Mouse (Mus musculus) cerebellum, adult 2 months (tissue): ENCODE data around the gene Dnm3. TPM values are rescaled to one million over a fixed set of nuclear protein-coding genes. Genes with fewer than 3 reads are reported as not detected.

Source experiments
- DNase-seq, 2 experiments: peaks; one replicate each; pipeline ENCODE4 v3.0.0; 2021
- H3K27ac ChIP-seq: fragments of 200-500 bp; 2 replicates; pipeline ENCODE4 v1.5.1; 2012; ENCODE audit warnings: low read length, control low read depth, inconsistent platforms; ENCODE audit not compliant: insufficient read depth
- H3K27me3 ChIP-seq: fragments of 200-500 bp; 2 replicates; pipeline ENCODE4 v1.6.1; 2012; ENCODE audit warnings: inconsistent platforms, mild to moderate bottlenecking, low read length, moderate library complexity; ENCODE audit not compliant: control insufficient read depth, insufficient read depth
- H3K4me1 ChIP-seq: fragments of 200-500 bp; 2 replicates; pipeline ENCODE4 v1.6.1; 2011; ENCODE audit warnings: low read length; ENCODE audit not compliant: control insufficient read depth, insufficient read depth
- H3K4me3 ChIP-seq: fragments of 200-500 bp; replicated peaks from 2 replicates; pipeline ENCODE3; 2011; ENCODE audit warnings: mild to moderate bottlenecking, low read depth, low read length, control low read depth; ENCODE audit not compliant: insufficient read depth
- CTCF ChIP-seq: fragments of 200-500 bp; IDR thresholded peaks from 2 replicates; pipeline ENCODE4 v1.5.1; 2011; ENCODE audit warnings: low read depth, mild to moderate bottlenecking, control low read depth, low read length, moderate library complexity, borderline replicate concordance; ENCODE audit not compliant: insufficient read depth
- POLR2A ChIP-seq: fragments of 200-500 bp; IDR thresholded peaks from 2 replicates; pipeline ENCODE4 v1.6.1; 2011; ENCODE audit warnings: low read length, control low read depth, borderline replicate concordance; ENCODE audit not compliant: insufficient read depth
- WGBS: fragments of 180-500 bp; shearing (Covaris S2); methylation state at CpG from one replicate; pipeline ENCODE4 v1.1.7; 2018; 5-methylcytosine and 5-hydroxymethylcytosine counted together
- polyA plus RNA-seq: library from polyadenylated mRNA; depleted of rRNA; stranded (reverse); fragments of >200 nt; gene quantifications from 2 replicates; pipeline ENCODE4 v1.2.3, GENCODE M21; 2012

Dnm3 gene
- polyA plus RNA-seq, 1 experiment, result 93.6 TPM

GRCm38 (mm10) chr1:162155546-162155945, 322.3 kb downstream of the Dnm3 start:
- DNase-seq, result no peak

GRCm38 (mm10) chr1:162153118-162153517, 324.7 kb downstream of the Dnm3 start:
- WGBS, result 91% methylated on average over 5 of the region's 5 CpGs
- TF ChIP-seq CTCF (no peak), POLR2A (no peak)

More at GRCm38 (mm10) chr1:162155546-162155945, 322.3 kb downstream of the Dnm3 start:
- 92% methylated on average over 3 of the region's 3 CpGs for WGBS
- H3K27ac ChIP-seq, result no peak overlapping the region
- no peak overlapping the region for H3K4me3 ChIP-seq
- TF ChIP-seq POLR2A, result no peak
- TF ChIP-seq CTCF, result no peak
- no peaks in the 10 kb centered on the region for H3K27me3 ChIP-seq
- H3K4me1 ChIP-seq, result no peaks in the 10 kb centered on the region

GRCm38 (mm10) chr1:162149730-162150129, 328.1 kb downstream of the Dnm3 start:
- no peak for DNase-seq
- 93% methylated on average over 3 of the region's 3 CpGs for WGBS
- Histone ChIP-seq H3K4me3 (no peak overlapping the region), H3K27me3 (no peaks in the 10 kb centered on the region), H3K4me1 (no peaks in the 10 kb centered on the region), H3K27ac (no peak overlapping the region)
- TF ChIP-seq POLR2A, result no peak
- TF ChIP-seq CTCF, result no peak

More at GRCm38 (mm10) chr1:162153118-162153517, 324.7 kb downstream of the Dnm3 start:
- Histone ChIP-seq H3K4me3 (no peak overlapping the region), H3K4me1 (no peaks in the 10 kb centered on the region), H3K27me3 (no peaks in the 10 kb centered on the region), H3K27ac (no peak overlapping the region)
- DNase-seq, result no peak

GRCm38 (mm10) chr1:162147554-162147953, 330.3 kb downstream of the Dnm3 start:
- WGBS, result 93% methylated on average over 3 of the region's 3 CpGs
- Histone ChIP-seq H3K4me3 (no peak overlapping the region), H3K27me3 (no peaks in the 10 kb centered on the region), H3K27ac (no peak overlapping the region), H3K4me1 (no peaks in the 10 kb centered on the region)
- TF ChIP-seq CTCF, result no peak
- no peak for TF ChIP-seq POLR2A
- DNase-seq, result no peak

- no peak overlapping the region for H3K27ac ChIP-seq
- TF ChIP-seq CTCF (no peak), POLR2A (no peak)
- no peak for DNase-seq
- WGBS, result 79% methylated on average over 6 of the region's 6 CpGs
- no peaks in the 10 kb centered on the region for H3K4me1 ChIP-seq
- H3K27me3 ChIP-seq, result no peaks in the 10 kb centered on the region
- no peak overlapping the region for H3K4me3 ChIP-seq
Measured at GRCm38 (mm10) chr1:162145748-162146147, 332.1 kb downstream of the Dnm3 start.

- no peak overlapping the region for H3K4me3 ChIP-seq
- no peak overlapping the region for H3K27ac ChIP-seq
- TF ChIP-seq POLR2A (no peak), CTCF (no peak)
- no peaks in the 10 kb centered on the region for H3K27me3 ChIP-seq
- no peak for DNase-seq
- no peaks in the 10 kb centered on the region for H3K4me1 ChIP-seq
- 71% methylated on average over 1 of the region's 1 CpGs for WGBS
Measured at GRCm38 (mm10) chr1:162144992-162145391, 332.8 kb downstream of the Dnm3 start.

- 65% methylated on average over 6 of the region's 6 CpGs for WGBS
- no peak for DNase-seq
- H3K4me1 ChIP-seq, result no peaks in the 10 kb centered on the region
- H3K27ac ChIP-seq, result no peak overlapping the region
- H3K4me3 ChIP-seq, result no peak overlapping the region
- no peak for TF ChIP-seq POLR2A
- no peak for TF ChIP-seq CTCF
- no peaks in the 10 kb centered on the region for H3K27me3 ChIP-seq
Measured at GRCm38 (mm10) chr1:162143974-162144912, 333.6 kb downstream of the Dnm3 start.

- no peaks in the 10 kb centered on the region for H3K27me3 ChIP-seq
- 59% methylated on average over 7 of the region's 7 CpGs for WGBS
- H3K4me3 ChIP-seq, result no peak overlapping the region
- no peak overlapping the region for H3K27ac ChIP-seq
- H3K4me1 ChIP-seq, result no peaks in the 10 kb centered on the region
- no peak for DNase-seq
- no peak for TF ChIP-seq POLR2A
- no peak for TF ChIP-seq CTCF
Measured at GRCm38 (mm10) chr1:162142285-162142684, 335.5 kb downstream of the Dnm3 start.
